Mouse (Mus musculus) layer of hippocampus, postnatal 10 days (tissue): ENCODE measurements around the gene Wnk2. TPM values are rescaled to one million over a fixed set of nuclear protein-coding genes. Genes with fewer than 3 reads are reported as not detected.

Source experiments
- DNase-seq, 2 experiments: peaks; one replicate each; pipeline ENCODE4 v3.0.0; 2021; ENCODE audit warnings: low spot score in 2 of 2
- total RNA-seq, 2 experiments: library from RNA; stranded (reverse); gene quantifications; 2 replicates each; pipeline ENCODE4 v1.2.3; 2021

Gene Wnk2
- total RNA-seq, 2 experiments from 2014 or later: 88.6 to 98.8 TPM

GRCm38 (mm10) chr13:49178839-49179585, 31.2 kb upstream of the Wnk2 start:
- DNase-seq: peak; percentile 73 to 80

- no peak for DNase-seq
Observed at GRCm38 (mm10) chr13:49175509-49175908, 27.7 kb upstream of the Wnk2 start.

- peak; percentile 94 to 95 for DNase-seq
Observed at GRCm38 (mm10) chr13:49172971-49173596, 25.3 kb upstream of the Wnk2 start.

GRCm38 (mm10) chr13:49172335-49172734, 24.5 kb upstream of the Wnk2 start:
- peak; percentile 53 to 66 for DNase-seq

GRCm38 (mm10) chr13:49171729-49172128, 23.9 kb upstream of the Wnk2 start:
- DNase-seq: no peak

- DNase-seq: no peak
Observed at GRCm38 (mm10) chr13:49170623-49171022, 22.8 kb upstream of the Wnk2 start.

- DNase-seq: peak; percentile 96
Observed at GRCm38 (mm10) chr13:49169448-49170207, 21.8 kb upstream of the Wnk2 start.

GRCm38 (mm10) chr13:49167081-49167480, 19.3 kb upstream of the Wnk2 start:
- no peak for DNase-seq

GRCm38 (mm10) chr13:49163645-49164044, 15.8 kb upstream of the Wnk2 start:
- DNase-seq: no peak

- DNase-seq: no peak
Observed at GRCm38 (mm10) chr13:49162722-49163121, 14.9 kb upstream of the Wnk2 start.

- no peak for DNase-seq
Observed at GRCm38 (mm10) chr13:49161236-49161635, 13.4 kb upstream of the Wnk2 start.

- no peak for DNase-seq
Observed at GRCm38 (mm10) chr13:49158040-49158713, 10.4 kb upstream of the Wnk2 start.

GRCm38 (mm10) chr13:49156645-49157044, 8.8 kb upstream of the Wnk2 start:
- DNase-seq: no peak

GRCm38 (mm10) chr13:49154621-49155020, 6.8 kb upstream of the Wnk2 start:
- no peak for DNase-seq

- no peak for DNase-seq
Observed at GRCm38 (mm10) chr13:49154028-49154427, 6.2 kb upstream of the Wnk2 start.

GRCm38 (mm10) chr13:49148687-49149086, 873 bp upstream of the Wnk2 start:
- no peak for DNase-seq

- DNase-seq: peak; percentile 76 to 81
Observed at GRCm38 (mm10) chr13:49147007-49147857, 582 bp downstream of the Wnk2 start.

- peak in 1 of 2 experiments; percentile 51 for DNase-seq
Observed at GRCm38 (mm10) chr13:49146698-49147006, 1.2 kb downstream of the Wnk2 start.

GRCm38 (mm10) chr13:49146040-49146697, 1.6 kb downstream of the Wnk2 start:
- DNase-seq: no peak

GRCm38 (mm10) chr13:49145396-49145795, 2.4 kb downstream of the Wnk2 start:
- no peak for DNase-seq
